Mouse (Mus musculus) G1E (cell line): ENCODE data around the gene Sis.

Experiments
- CTCF ChIP-seq: IDR thresholded peaks from 2 replicates; pipeline ENCODE4 v1.5.1; 2012; ENCODE audit warnings: low read depth, low read length, inconsistent platforms, mixed read lengths
- GATA2 ChIP-seq: IDR thresholded peaks from 2 replicates; pipeline ENCODE4 v1.6.1; 2012; ENCODE audit warnings: low read depth, low read length, inconsistent platforms, borderline replicate concordance

DNA sequence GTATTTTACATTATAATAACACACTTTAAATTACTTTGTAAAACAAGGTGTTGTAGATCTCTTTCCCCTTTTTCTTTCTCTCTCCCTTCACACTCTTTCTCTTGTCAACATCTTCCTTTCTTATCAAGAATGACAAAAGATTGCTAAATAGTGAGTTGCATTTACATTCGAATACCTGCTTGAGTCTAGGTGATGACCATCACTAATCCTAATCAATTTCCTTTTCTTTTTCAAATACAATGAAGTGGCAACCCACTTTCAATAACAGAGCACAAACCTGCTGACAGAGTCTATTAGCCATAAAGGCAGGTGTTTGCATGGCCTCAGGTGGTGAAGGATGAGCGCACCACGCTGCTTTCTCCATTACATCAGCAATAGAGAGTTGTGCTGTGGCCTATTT lies 108.9 kb downstream of the Sis start:
- TF ChIP-seq CTCF (no peak), GATA2 (no peak)
